Mouse (Mus musculus) brown adipose tissue, adult 24 weeks (tissue): ENCODE results near the gene Smok2a. TPM values are rescaled to one million over a fixed set of nuclear protein-coding genes. Genes with fewer than 3 reads are reported as not detected.
"Not testable (repeated sequence)": the region's sequence is repeated elsewhere in the genome, so short reads cannot be mapped to it uniquely, and the experiment has no call there.

Experiments used
- H3K27ac ChIP-seq: fragments of 200-500 bp; replicated peaks from 2 replicates; pipeline ENCODE4 v1.5.1; 2012; ENCODE audit warnings: low read depth, mild to moderate bottlenecking, low read length
- H3K4me1 ChIP-seq: fragments of 200-500 bp; 2 replicates; pipeline ENCODE4 v1.6.1; 2012; ENCODE audit warnings: low read length, mixed read lengths; ENCODE audit not compliant: control insufficient read depth, insufficient read depth, insufficient read length
- H3K4me3 ChIP-seq: fragments of 200-500 bp; 2 replicates; pipeline ENCODE4 v1.5.1; 2012; ENCODE audit warnings: low read depth, mild to moderate bottlenecking, low read length, moderate library complexity; ENCODE audit not compliant: insufficient read depth
- polyA plus RNA-seq: library from polyadenylated mRNA; stranded (reverse); fragments of >200 nt; gene quantifications from 2 replicates; pipeline ENCODE4 v1.2.4, GENCODE M21; 2012; ENCODE audit not compliant: missing spikeins, insufficient read depth, insufficient read length

Gene Smok2a
- polyA plus RNA-seq, 1 experiment: not detected

- H3K4me3 ChIP-seq, H3K4me1 ChIP-seq, H3K27ac ChIP-seq: not testable (repeated sequence)
Measured at GRCm38 (mm10) chr17:13201551-13201950, 19.4 kb upstream of the Smok2a start.

- not testable (repeated sequence) for H3K4me1 ChIP-seq, H3K27ac ChIP-seq, H3K4me3 ChIP-seq
Measured at GRCm38 (mm10) chr17:13202453-13203107, 18.4 kb upstream of the Smok2a start.

DNA sequence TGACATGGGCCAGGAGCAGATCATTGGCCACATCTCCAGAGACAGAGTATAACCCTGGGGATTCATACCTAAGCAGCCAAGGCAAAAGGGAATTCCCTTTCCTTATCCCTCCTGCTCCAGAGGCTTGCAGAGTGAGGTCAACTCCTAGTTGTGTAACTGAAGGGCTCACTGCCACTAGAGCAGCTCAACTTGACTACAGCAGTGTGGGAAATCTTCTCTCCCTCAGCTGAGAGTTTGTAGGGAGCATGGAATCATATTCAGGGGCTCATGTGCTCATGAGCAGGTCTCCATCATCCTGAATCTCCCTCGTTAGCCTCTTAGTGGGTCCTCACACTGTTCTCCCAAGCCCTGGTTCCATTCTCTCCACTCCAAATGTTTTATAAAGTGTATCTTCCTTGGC is 15.7 kb upstream of the Smok2a start:
- not testable (repeated sequence) for H3K4me1 ChIP-seq, H3K27ac ChIP-seq, H3K4me3 ChIP-seq

DNA sequence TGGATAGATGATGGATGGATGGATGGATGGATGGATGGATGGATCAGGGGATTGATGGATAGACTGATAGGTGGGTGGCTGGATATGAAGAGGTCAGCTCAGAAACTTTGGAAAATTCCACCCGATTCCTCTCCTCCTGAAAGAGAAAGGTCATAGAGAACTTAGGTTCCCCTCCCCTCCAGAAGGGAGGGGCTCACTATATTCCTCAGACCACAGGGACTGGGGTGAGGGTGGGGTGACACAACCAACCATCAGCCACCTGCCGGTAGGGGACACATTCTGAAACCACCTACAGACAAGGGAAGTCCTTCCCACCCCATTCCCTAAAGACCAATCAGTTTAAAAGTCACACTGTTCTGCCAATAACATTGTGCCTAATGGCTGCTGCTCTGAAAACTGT is 14.5 kb upstream of the Smok2a start:
- H3K4me3 ChIP-seq: no peak overlapping the region
- no peak overlapping the region for H3K27ac ChIP-seq
- no peaks in the 10 kb centered on the region for H3K4me1 ChIP-seq

GRCm38 (mm10) chr17:13208460-13208859 is 12.5 kb upstream of the Smok2a start:
- H3K4me1 ChIP-seq, H3K4me3 ChIP-seq, H3K27ac ChIP-seq: not testable (repeated sequence)

DNA sequence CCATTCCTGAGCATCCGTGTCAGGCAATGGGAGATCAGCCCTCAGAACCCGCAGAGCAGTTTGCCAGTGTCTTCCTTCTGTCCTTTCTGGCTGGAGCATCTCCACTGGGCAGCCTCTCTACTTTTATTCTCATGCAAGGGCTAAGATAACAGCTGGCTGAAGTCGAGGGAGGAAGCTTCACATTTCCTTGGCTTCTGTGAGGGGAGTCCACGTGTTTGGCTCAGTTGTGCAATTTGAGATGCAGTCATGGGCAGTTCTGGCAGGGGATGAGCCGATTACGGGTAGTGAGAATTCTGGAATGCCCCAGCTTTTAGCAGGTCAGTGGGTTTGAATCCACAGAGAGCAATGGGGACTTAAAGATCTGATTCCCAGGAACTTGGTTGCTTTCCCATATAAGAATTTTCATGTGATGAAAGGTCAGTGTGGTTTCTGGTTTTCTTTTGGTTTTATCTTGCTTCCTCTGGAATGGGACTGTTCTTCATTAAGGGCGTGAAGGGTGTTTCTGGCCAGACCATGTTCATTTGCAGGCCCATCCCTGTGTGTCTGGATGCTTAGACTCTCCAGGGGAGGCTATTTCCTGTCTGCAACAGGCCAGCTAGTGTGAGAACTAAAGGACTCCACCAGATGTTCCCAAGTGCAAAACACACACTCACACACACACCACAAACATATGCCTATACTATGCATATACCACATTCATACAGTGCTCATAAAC is 8.7 kb upstream of the Smok2a start:
- H3K27ac ChIP-seq: no peak overlapping the region
- no peak overlapping the region for H3K4me3 ChIP-seq
- H3K4me1 ChIP-seq: no peaks in the 10 kb centered on the region

GRCm38 (mm10) chr17:13214169-13214568 is 6.8 kb upstream of the Smok2a start:
- no peak overlapping the region for H3K4me3 ChIP-seq
- H3K4me1 ChIP-seq: no peaks in the 10 kb centered on the region
- no peak overlapping the region for H3K27ac ChIP-seq

DNA sequence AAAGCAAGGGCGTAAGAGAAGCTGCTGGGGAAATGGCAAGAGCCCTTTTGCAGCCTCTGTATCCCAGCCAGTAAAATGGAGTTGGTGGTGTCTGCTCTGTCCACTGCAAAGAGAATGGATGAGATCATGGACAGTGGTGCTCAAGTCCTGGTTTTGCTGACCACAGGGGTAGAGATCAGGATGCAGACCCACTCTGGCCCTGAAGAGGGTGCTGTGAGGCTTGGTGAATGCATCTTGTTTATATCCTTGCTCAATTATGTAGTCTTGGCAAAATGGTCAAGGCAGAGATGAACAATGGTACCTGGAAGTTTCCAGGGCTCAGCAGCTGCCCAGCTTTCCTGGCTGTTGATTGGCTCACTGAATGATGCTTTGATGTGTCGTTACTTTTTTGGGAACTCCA is 5.4 kb upstream of the Smok2a start:
- no peak overlapping the region for H3K4me3 ChIP-seq
- no peak overlapping the region for H3K27ac ChIP-seq
- H3K4me1 ChIP-seq: no peaks in the 10 kb centered on the region

DNA sequence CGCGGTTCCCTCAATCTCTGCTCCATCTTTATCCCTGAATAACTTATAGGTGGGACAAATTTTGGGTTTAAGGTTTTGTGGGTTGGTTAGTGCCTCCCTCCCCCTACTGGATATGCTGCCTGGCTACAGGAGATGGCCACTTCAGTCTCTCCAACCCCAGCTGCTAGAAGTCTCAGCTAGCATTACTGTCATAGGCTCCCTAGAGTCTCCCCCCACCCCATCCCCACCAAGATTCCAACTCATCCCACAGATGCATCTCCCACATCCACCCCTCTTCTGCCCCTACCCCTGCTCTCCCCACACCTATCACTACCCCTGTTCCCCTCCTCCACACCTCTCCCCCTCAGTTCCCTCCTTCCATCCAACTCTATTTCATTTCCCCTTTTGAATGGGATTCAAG is 933 bp downstream of the Smok2a start:
- H3K4me3 ChIP-seq, H3K27ac ChIP-seq, H3K4me1 ChIP-seq: not testable (repeated sequence)

- not testable (repeated sequence) for H3K4me3 ChIP-seq, H3K27ac ChIP-seq, H3K4me1 ChIP-seq
Measured at GRCm38 (mm10) chr17:13229957-13230356, 9.0 kb downstream of the Smok2a start, which contains the start of gene Smok2b. Gene Smok2b, plus strand, starts transcription at chr17:13230257.

DNA sequence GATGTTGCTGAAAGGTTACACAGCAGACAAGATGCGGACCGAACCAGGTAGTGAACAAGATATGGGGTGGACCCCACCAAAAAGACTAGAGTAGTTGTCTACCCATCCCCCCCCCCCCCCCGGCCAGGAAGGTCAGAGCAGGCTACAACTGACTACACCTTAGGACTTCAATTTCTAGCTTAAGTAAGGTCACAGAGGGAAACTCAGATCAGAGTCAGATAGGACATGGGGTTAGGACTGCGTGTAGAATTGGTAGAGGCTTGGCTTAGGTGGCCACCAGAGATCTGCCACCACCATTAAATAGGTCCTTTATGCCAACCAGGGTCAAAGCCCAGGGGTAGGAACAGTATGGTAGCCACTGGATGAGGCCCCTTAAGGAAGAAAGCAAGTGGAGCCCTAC is 18.5 kb downstream of the Smok2a start:
- H3K4me3 ChIP-seq, H3K27ac ChIP-seq, H3K4me1 ChIP-seq: not testable (repeated sequence)

DNA sequence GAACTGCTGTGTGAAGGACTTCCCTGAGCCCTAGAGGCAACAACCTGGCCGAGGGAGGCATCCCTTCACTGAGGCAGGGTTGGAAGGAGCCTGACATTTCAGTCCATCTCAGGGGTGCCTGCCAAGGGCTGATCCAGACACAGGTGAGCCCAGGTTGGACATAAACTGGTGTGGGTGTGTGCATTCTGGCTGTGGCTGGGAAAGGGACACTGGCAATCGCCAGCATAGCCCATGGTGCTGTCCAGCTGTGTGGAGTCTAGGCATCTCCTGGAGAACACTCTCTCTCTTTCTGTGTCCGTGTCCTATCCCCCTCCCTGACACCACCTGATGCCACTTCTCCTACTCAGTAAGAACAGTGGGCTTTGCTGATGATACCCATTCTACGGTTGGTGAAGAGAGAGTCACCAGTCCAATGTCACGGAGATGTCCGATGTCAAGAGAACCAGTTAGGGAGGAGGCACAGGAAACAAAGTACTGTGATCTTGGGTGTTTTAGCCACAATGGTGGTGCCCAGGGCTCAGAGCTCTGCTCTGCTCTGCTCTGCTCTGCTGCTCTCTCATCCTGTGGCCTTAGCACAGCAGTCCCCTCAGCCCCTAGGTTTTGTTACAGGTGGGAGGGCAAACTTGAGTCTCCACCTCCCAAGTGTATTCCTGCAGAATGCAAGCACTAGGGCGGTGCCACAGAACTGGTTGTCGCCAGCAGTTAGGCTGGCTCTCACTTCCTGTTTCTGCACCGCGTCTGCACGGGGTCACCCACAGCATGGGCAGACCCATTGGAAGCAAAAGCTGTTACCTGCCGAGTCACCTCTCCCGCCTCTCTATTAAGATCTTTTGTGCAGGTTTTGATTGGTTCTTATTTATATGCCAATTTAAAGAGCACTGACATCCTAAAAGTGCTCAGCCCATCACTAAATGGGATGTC is 20.1 kb downstream of the Smok2a start:
- not testable (repeated sequence) for H3K4me3 ChIP-seq, H3K27ac ChIP-seq, H3K4me1 ChIP-seq

- H3K4me3 ChIP-seq, H3K27ac ChIP-seq, H3K4me1 ChIP-seq: not testable (repeated sequence)
Measured at GRCm38 (mm10) chr17:13254786-13255185, 33.8 kb downstream of the Smok2a start.
